Mouse (Mus musculus) ES-E14 (cell line): ENCODE data around the gene Ndufv3. TPM values are rescaled to one million over a fixed set of nuclear protein-coding genes. Genes with fewer than 3 reads are reported as not detected.

Experiments used
- DNase-seq: peaks from one replicate; pipeline ENCODE4 v3.0.0-alpha.2; 2013; ENCODE audit warnings: low read depth, low spot score
- H3K27ac ChIP-seq: 2 replicates; pipeline ENCODE4 v1.5.1; 2012; ENCODE audit warnings: low read depth, mild to moderate bottlenecking, low read length, moderate library complexity, mixed read lengths; ENCODE audit not compliant: poor library complexity, insufficient read depth, severe bottlenecking
- H3K36me3 ChIP-seq: 2 replicates; pipeline ENCODE4 v1.6.1; 2012; ENCODE audit warnings: mild to moderate bottlenecking, low read length, moderate library complexity, mixed read lengths; ENCODE audit not compliant: control insufficient read depth, poor library complexity, insufficient read depth, severe bottlenecking
- H3K4me1 ChIP-seq, 2 experiments: fragments of 150-350 bp in 1 of 2; sonication (generic) in 1 of 2; 2 replicates each; pipeline ENCODE4 v1.6.1; 2012; ENCODE audit warnings: low read length in 2 of 2, mild to moderate bottlenecking in 1 of 2, mixed read lengths in 1 of 2; ENCODE audit not compliant: control insufficient read depth in 2 of 2, insufficient read depth in 2 of 2, poor library complexity in 1 of 2
- H3K4me3 ChIP-seq, 2 experiments: fragments of 150-350 bp in 1 of 2; sonication (generic) in 1 of 2; 2 replicates each; pipeline ENCODE4 v1.5.1; 2012; ENCODE audit warnings: low read length in 2 of 2, low read depth in 1 of 2, mild to moderate bottlenecking in 1 of 2, mixed read lengths in 1 of 2; ENCODE audit not compliant: insufficient read depth in 1 of 2, poor library complexity in 1 of 2, severe bottlenecking in 1 of 2
- H3K9ac ChIP-seq: 2 replicates; pipeline ENCODE4 v1.6.1; 2012; ENCODE audit warnings: low read depth, mild to moderate bottlenecking, low read length, mixed read lengths; ENCODE audit not compliant: poor library complexity, insufficient read depth, severe bottlenecking
- H3K9me3 ChIP-seq: fragments of 150-350 bp; sonication (generic); 2 replicates; pipeline ENCODE4 v1.6.1; 2012; ENCODE audit warnings: low read depth, mild to moderate bottlenecking, low read length; ENCODE audit not compliant: control insufficient read depth, insufficient read depth
- CHD2 ChIP-seq: IDR thresholded peaks from 2 replicates; pipeline ENCODE4 v1.6.1; 2014; ENCODE audit warnings: mild to moderate bottlenecking, low read depth, low read length, inconsistent platforms
- HCFC1 ChIP-seq: IDR thresholded peaks from 2 replicates; pipeline ENCODE4 v1.6.1; 2012; ENCODE audit warnings: low read length, inconsistent platforms, borderline replicate concordance; ENCODE audit not compliant: insufficient read depth
- MAFK ChIP-seq: IDR thresholded peaks from 2 replicates; pipeline ENCODE4 v1.6.1; 2014; ENCODE audit warnings: mild to moderate bottlenecking, low read depth, low read length, inconsistent platforms; ENCODE audit not compliant: insufficient read depth
- ZC3H11A ChIP-seq: IDR thresholded peaks from 2 replicates; pipeline ENCODE4 v1.6.1; 2012; ENCODE audit warnings: low read depth, mild to moderate bottlenecking, inconsistent platforms, low read length, borderline replicate concordance
- ZNF384 ChIP-seq: IDR thresholded peaks from 2 replicates; pipeline ENCODE4 v1.6.1; 2012; ENCODE audit warnings: low read depth, low read length, inconsistent platforms
- in situ Hi-C, 2 experiments: fragments of 600-800 bp; cut with MboI; formaldehyde crosslinking; loops; one replicate each; pipeline ENCODE4 v1.15.1; 2025; ENCODE audit warnings: low sequenced_read_pairs in 2 of 2, inconsistent platforms in 1 of 2; ENCODE audit not compliant: unreplicated experiment in 2 of 2
- total RNA-seq: library from RNA; depleted of rRNA; stranded (reverse); fragments of 300-350 nt; gene quantifications from 2 replicates; pipeline ENCODE4 v1.2.3, GENCODE M21; 2012

The Ndufv3 gene
- total RNA-seq, 1 experiment = 206 TPM

- Histone ChIP-seq H3K27ac (no peak overlapping the region), H3K9me3 (no peaks in the 10 kb centered on the region), H3K4me3 (no peak overlapping the region), H3K9ac (no peak overlapping the region), H3K36me3 (peaks cover 75% of the 10 kb centered on the region), H3K4me1 (peaks cover 0 to 12% of the 10 kb centered on the region in 2 experiments; a peak in 1 of 4 replicates)
- no peak for TF ChIP-seq MAFK
- no peak for TF ChIP-seq HCFC1
- TF ChIP-seq CHD2 = no peak
- no peak for TF ChIP-seq ZNF384
- TF ChIP-seq ZC3H11A = no peak
- no peak for DNase-seq
- in situ Hi-C loops = no loop called here
Observed at GRCm38 (mm10) chr17:31506282-31506681, 13.6 kb upstream of the Ndufv3 start.

- TF ChIP-seq MAFK (no peak), CHD2 (no peak), ZNF384 (no peak), ZC3H11A (0 out of 2 replicates have a peak, but pooled peaks have one; percentile 10), HCFC1 (no peak)
- Histone ChIP-seq H3K9ac (peak overlapping the region; percentile 89; the same call in 1 of the 2 replicates), H3K27ac (no peak overlapping the region), H3K36me3 (peaks cover 34% of the 10 kb centered on the region), H3K4me1 (no peaks in the 10 kb centered on the region), H3K4me3 (peak overlapping the region; percentile 75 to 83), H3K9me3 (no peaks in the 10 kb centered on the region)
- DNase-seq = no peak
- in situ Hi-C loops = loop anchor here in 1 of 2 experiments (10.0 kb wide), 1 partner anchor 154 kb away; no protein-coding TSS in a partner anchor
Observed at GRCm38 (mm10) chr17:31510944-31511343, 9.0 kb upstream of the Ndufv3 start.

GRCm38 (mm10) chr17:31511792-31512495, 8.0 kb upstream of the Ndufv3 start:
- in situ Hi-C loops = loop anchor here in 1 of 2 experiments (10.0 kb wide), 1 partner anchor 153 kb away; no protein-coding TSS in a partner anchor
- Histone ChIP-seq H3K9ac (peak overlapping the region; percentile 89), H3K27ac (peak overlapping the region; percentile 82), H3K9me3 (no peaks in the 10 kb centered on the region), H3K4me1 (no peaks in the 10 kb centered on the region), H3K4me3 (peak overlapping the region; percentile 75 to 83), H3K36me3 (peaks cover 27% of the 10 kb centered on the region)
- DNase-seq = peak; percentile 82
- TF ChIP-seq HCFC1 (peak; percentile 81), MAFK (no peak), CHD2 (no peak), ZNF384 (no peak)

GRCm38 (mm10) chr17:31512593-31512992, 7.3 kb upstream of the Ndufv3 start:
- no peak for DNase-seq
- no peaks in the 10 kb centered on the region for H3K9me3 ChIP-seq
- H3K4me3 ChIP-seq = peak overlapping the region; percentile 75 to 83
- TF ChIP-seq CHD2 = no peak
- TF ChIP-seq MAFK = no peak
- peaks cover 21% of the 10 kb centered on the region for H3K36me3 ChIP-seq
- in situ Hi-C loops = loop anchor here in 1 of 2 experiments (10.0 kb wide), 1 partner anchor 152 kb away; no protein-coding TSS in a partner anchor
- H3K4me1 ChIP-seq = no peaks in the 10 kb centered on the region
- H3K27ac ChIP-seq = no peak overlapping the region
- peak overlapping the region; percentile 89 for H3K9ac ChIP-seq
